ENCODE assay signal across 14 mouse cellular contexts in genomic region chr16:39025989-39026736, GRCm38 (mm10).
DNase-seq lines count a peak whose midpoint lies in the region; ATAC-seq and TF ChIP-seq lines count a peak whose summit lies in the region.
"Had no signal": no experiment of that assay in that cellular context is flagged by ENCODE, and none has a peak within 500 bp of the region (broad histone marks: within the 10 kb centered on the region; RNA-seq: fewer than 3 reads in every experiment).

No protein-coding gene starts in this region.

- H3K36me3 ChIP-seq in forebrain, embryonic 10.5 days (replicated peaks) = no peaks in the 10 kb centered on the region
- no peaks in the 10 kb centered on the region for H3K36me3 ChIP-seq in neural tube, embryonic 14.5 days (ENCODE audit: control insufficient read depth, insufficient read depth, low read length)
- H3K36me3 ChIP-seq: embryonic facial prominence, embryonic 12.5 days had no signal

- no peaks in the 10 kb centered on the region for H3K27me3 ChIP-seq in forebrain, embryonic 10.5 days (ENCODE audit: poor library complexity, severe bottlenecking)
- H3K27me3 ChIP-seq in neural tube, embryonic 14.5 days (ENCODE audit: control insufficient read depth, insufficient read depth, low read length) = no peaks in the 10 kb centered on the region
- H3K27me3 ChIP-seq: embryonic facial prominence, embryonic 12.5 days had no signal

- H3K4me3 ChIP-seq in layer of hippocampus, adult 2 months = no peak overlapping the region
- no peak overlapping the region for H3K4me3 ChIP-seq in forebrain, embryonic 10.5 days
- no peak overlapping the region for H3K4me3 ChIP-seq in neural tube, embryonic 14.5 days (ENCODE audit: low read depth, low read length)
- H3K4me3 ChIP-seq: embryonic facial prominence, embryonic 12.5 days had no signal

- no peak overlapping the region for H3K4me2 ChIP-seq in neural tube, embryonic 14.5 days (ENCODE audit: low read depth, low read length)
- H3K4me2 ChIP-seq: embryonic facial prominence, embryonic 12.5 days; lung, embryonic 14.5 days had no signal

- no peak for TF ChIP-seq CTCF in layer of hippocampus, adult 2 months (conservative IDR thresholded peaks at IDR 0.05)

- DNase-seq in layer of hippocampus, adult 2 months (ENCODE audit: low spot score in 2 of 2) = peak; percentile 23 to 30
- DNase-seq in layer of hippocampus, postnatal 25 days (ENCODE audit: extremely low spot score in 1 of 2, low spot score in 1 of 2) = no peak
- peak; percentile 81 for DNase-seq in brain, adult 2 months (ENCODE audit: low read depth, low spot score)
- DNase-seq in forebrain, embryonic 10.5 days (ENCODE audit: extremely low spot score, low spot score) = no peak
- no peak for DNase-seq in right cerebral cortex, postnatal 10 days (ENCODE audit: low spot score in 2 of 2)
- no peak for DNase-seq in cerebellum, adult 8-10 months
- DNase-seq in gastrocnemius, adult 18-20 months (ENCODE audit: low spot score) = no peak
- DNase-seq: adrenal gland, postnatal 10 days; cerebellum, adult 9-11 months; gastrocnemius, postnatal 10 days; heart, postnatal 10 days; lung, embryonic 14.5 days had no signal

- H3K9ac ChIP-seq in neural tube, embryonic 14.5 days (replicated peaks; ENCODE audit: low read depth, low read length) = no peak overlapping the region
- H3K9ac ChIP-seq: embryonic facial prominence, embryonic 12.5 days; lung, embryonic 14.5 days had no signal

- H3K4me1 ChIP-seq in forebrain, embryonic 10.5 days = peaks cover 22% of the 10 kb centered on the region
- H3K4me1 ChIP-seq in neural tube, embryonic 14.5 days (ENCODE audit: control insufficient read depth, insufficient read depth, low read length) = no peaks in the 10 kb centered on the region
- H3K4me1 ChIP-seq: embryonic facial prominence, embryonic 12.5 days had no signal

- H3K9me3 ChIP-seq in forebrain, embryonic 10.5 days = no peaks in the 10 kb centered on the region
- H3K9me3 ChIP-seq in neural tube, embryonic 14.5 days (ENCODE audit: control insufficient read depth, low read length) = no peaks in the 10 kb centered on the region
- H3K9me3 ChIP-seq: embryonic facial prominence, embryonic 12.5 days had no signal

- WGBS in forebrain, embryonic 10.5 days = 55% methylated on average over 8 of the region's 8 CpGs
- WGBS in neural tube, embryonic 14.5 days = 43% methylated on average over 8 of the region's 8 CpGs

- ATAC-seq in neural tube, embryonic 14.5 days (ENCODE audit: low read depth) = peak; percentile 51; the same call in 1 of the 2 replicates

- H3K27ac ChIP-seq in layer of hippocampus, adult 2 months = peak overlapping the region; percentile 55; the same call in 1 of the 2 replicates
- H3K27ac ChIP-seq in forebrain, embryonic 10.5 days = peak overlapping the region; percentile 11; the same call in 1 of the 2 replicates
- H3K27ac ChIP-seq in neural tube, embryonic 14.5 days (ENCODE audit: low read depth, low read length) = no peak overlapping the region
- H3K27ac ChIP-seq: embryonic facial prominence, embryonic 12.5 days had no signal

Comparison
In these comparisons a context has a peak if more than half of its experiments do, and no peak if none do; other contexts are left out.
1. DNase-seq: peak in layer of hippocampus, adult 2 months (2 of 2) and brain, adult 2 months (single experiment); none in layer of hippocampus, postnatal 25 days (0 of 2), forebrain, embryonic 10.5 days (single experiment), right cerebral cortex, postnatal 10 days (0 of 2), cerebellum, adult 8-10 months (single experiment) and gastrocnemius, adult 18-20 months (single experiment).